Mouse (Mus musculus): ENCODE results near the gene Arhgap31. TPM values are rescaled to one million over a fixed set of nuclear protein-coding genes. Genes with fewer than 3 reads are reported as not detected.

The Arhgap31 gene
- total RNA-seq, 2 experiments from 2014 or later = 68.2 to 73.4 TPM

- no peak for DNase-seq
These were observed 116.4 kb downstream of the Arhgap31 start for GRCm38 (mm10) chr16:38596651-38597050.

GRCm38 (mm10) chr16:38596099-38596498, 117.0 kb downstream of the Arhgap31 start:
- no peak for DNase-seq

GRCm38 (mm10) chr16:38594435-38594834, 118.6 kb downstream of the Arhgap31 start:
- no peak for DNase-seq

GRCm38 (mm10) chr16:38592946-38593345, 120.1 kb downstream of the Arhgap31 start:
- no peak for DNase-seq

- DNase-seq = no peak
These were observed 120.9 kb downstream of the Arhgap31 start for GRCm38 (mm10) chr16:38592026-38592678.

- DNase-seq = no peak
These were observed 121.6 kb downstream of the Arhgap31 start for GRCm38 (mm10) chr16:38591506-38591905.

- no peak for DNase-seq
These were observed 125.5 kb downstream of the Arhgap31 start for GRCm38 (mm10) chr16:38587572-38587971.

GRCm38 (mm10) chr16:38587163-38587562, 125.9 kb downstream of the Arhgap31 start:
- no peak for DNase-seq

GRCm38 (mm10) chr16:38585186-38585585, 127.9 kb downstream of the Arhgap31 start:
- DNase-seq = no peak

- no peak for DNase-seq
These were observed 128.3 kb downstream of the Arhgap31 start for GRCm38 (mm10) chr16:38584761-38585160.

- no peak for DNase-seq
These were observed 141.6 kb downstream of the Arhgap31 start for GRCm38 (mm10) chr16:38571481-38571880.

- DNase-seq = no peak
These were observed 144.9 kb downstream of the Arhgap31 start for GRCm38 (mm10) chr16:38568192-38568591.

GRCm38 (mm10) chr16:38563516-38563915, 149.6 kb downstream of the Arhgap31 start:
- DNase-seq = no peak

GRCm38 (mm10) chr16:38562968-38563327, 150.1 kb downstream of the Arhgap31 start:
- DNase-seq = no peak

- DNase-seq = peak; percentile 96
These were observed 150.7 kb downstream of the Arhgap31 start for GRCm38 (mm10) chr16:38562131-38562967.

- no peak for DNase-seq
These were observed 154.8 kb downstream of the Arhgap31 start, which contains the start of gene Tmem39a for GRCm38 (mm10) chr16:38558221-38558748. Gene Tmem39a, plus strand, starts transcription at chr16:38558698.

- DNase-seq = no peak
These were observed 157.1 kb downstream of the Arhgap31 start for GRCm38 (mm10) chr16:38555988-38556387.

- DNase-seq = peak; percentile 84
These were observed 163.3 kb downstream of the Arhgap31 start, which contains the start of gene Poglut1 for GRCm38 (mm10) chr16:38549479-38550396. Gene Poglut1, minus strand, starts transcription at chr16:38550258.

Data from heart, postnatal 4 days (tissue).